Mouse (Mus musculus) megakaryocyte, adult 5-6 weeks (primary cell): ENCODE data around the gene Smc3. TPM values are rescaled to one million over a fixed set of nuclear protein-coding genes. Genes with fewer than 3 reads are reported as not detected.
"Not testable (repeated sequence)": the region's sequence is repeated elsewhere in the genome, so short reads cannot be mapped to it uniquely, and the experiment has no call there.

Experiments used
- ATAC-seq: 2 replicates; pipeline ENCODE4 v1.8.0; 2016; ENCODE audit warnings: mild to moderate bottlenecking, inconsistent platforms; ENCODE audit not compliant: poor library complexity, severe bottlenecking
- total RNA-seq, 2 experiments: library from RNA; stranded (forward) in 1 of 2; stranded (reverse) in 1 of 2; fragments of 153-499, 151-499 nt in 1 of 2; fragments of 221-1000, 200-1000 nt in 1 of 2; gene quantifications; 2 replicates each; pipeline versions ENCODE4 v1.2.3 to v1.2.4; 2015 to 2017

Gene Smc3
- total RNA-seq, 2 experiments from 2014 or later, result 91.2 to 108 TPM

- ATAC-seq, result no peak
Observed at GRCm38 (mm10) chr19:53575296-53576010, 24.7 kb upstream of the Smc3 start.

DNA sequence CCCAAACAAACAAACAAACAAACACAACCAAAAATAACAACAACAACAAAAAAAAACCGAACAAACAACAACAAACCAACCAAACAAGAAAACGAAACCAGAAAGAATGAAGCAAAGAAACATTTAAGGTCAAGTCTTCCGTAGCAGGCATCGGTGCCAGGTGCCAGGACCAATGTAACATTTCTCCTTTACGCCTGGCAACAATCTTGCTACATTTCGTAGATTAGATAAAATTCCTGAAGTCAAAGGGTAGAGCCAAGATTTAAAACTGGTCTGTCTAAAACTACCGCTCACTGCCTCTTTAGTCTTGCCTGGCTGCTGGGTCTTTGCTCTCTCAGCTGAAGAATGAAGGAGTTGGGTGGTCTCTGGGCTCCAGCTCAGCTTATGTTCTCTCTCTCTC, 24.1 kb upstream of the Smc3 start:
- no peak for ATAC-seq

GRCm38 (mm10) chr19:53577025-53577800, 23.0 kb upstream of the Smc3 start:
- ATAC-seq, result no peak

- ATAC-seq, result peak; percentile 80
Observed at GRCm38 (mm10) chr19:53578597-53579252, 21.5 kb upstream of the Smc3 start.

DNA sequence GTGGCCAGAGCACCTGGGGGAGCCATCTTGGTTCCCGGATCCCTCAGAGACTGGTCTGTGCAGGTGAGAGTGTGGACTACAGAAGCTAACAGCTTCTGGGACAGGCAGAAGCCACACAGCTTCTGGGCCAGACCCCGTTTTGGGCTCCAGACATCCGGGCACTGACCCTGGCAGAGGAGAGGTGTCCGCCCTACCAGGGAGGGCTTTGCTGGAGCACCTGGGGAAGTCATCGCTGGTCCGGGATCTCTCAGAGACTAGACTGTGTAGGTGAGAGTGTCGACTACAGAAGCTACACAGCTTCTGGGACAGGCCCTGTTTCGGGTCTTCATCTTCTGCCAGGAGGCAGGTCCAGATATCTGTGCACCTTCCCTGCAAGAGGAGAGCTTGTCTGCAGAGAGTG, 19.9 kb upstream of the Smc3 start:
- ATAC-seq, result not testable (repeated sequence)

DNA sequence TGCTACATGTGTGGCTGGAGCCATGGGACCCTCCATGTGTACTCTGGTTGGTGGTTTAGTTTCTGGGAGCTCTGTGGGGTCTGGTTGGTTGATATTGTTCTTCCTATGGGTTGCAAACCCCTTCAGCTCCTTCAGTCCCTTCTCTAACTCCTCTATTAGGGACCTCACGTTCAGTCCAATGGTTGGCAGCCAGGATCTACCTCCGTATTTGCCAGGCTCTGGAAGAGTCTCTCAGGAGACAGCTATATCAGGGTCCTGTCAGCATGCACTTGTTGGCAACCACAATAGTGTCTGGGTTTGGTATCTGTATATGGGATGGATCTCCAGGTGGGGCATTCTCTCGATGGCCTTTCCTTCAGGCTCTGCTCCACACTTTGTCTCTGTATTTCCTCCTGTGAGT, 12.5 kb upstream of the Smc3 start:
- not testable (repeated sequence) for ATAC-seq

DNA sequence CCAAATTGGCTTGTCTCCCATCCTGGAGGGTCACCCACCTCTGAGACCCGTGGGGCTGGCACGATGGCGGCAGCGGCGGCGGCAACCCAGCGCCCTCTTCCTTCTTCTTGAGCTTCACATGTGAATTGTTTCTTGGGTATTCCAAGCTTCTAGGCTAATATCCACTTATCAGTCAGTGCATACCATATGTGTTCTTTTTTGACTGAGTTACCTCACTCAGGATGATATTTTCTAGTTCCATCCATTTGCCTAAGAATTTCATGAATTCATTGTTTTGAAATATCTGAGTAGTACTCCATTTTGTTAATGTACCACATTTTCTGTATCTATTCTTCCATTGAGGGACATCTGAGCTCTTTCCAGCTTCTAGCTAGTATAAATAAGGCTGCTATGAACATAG, 11.2 kb upstream of the Smc3 start, which contains the start of gene Nutf2-ps1:
Gene Nutf2-ps1 (minus strand): TSS at position 101 of the 400 bp plus-strand sequence.
- not testable (repeated sequence) for ATAC-seq

DNA sequence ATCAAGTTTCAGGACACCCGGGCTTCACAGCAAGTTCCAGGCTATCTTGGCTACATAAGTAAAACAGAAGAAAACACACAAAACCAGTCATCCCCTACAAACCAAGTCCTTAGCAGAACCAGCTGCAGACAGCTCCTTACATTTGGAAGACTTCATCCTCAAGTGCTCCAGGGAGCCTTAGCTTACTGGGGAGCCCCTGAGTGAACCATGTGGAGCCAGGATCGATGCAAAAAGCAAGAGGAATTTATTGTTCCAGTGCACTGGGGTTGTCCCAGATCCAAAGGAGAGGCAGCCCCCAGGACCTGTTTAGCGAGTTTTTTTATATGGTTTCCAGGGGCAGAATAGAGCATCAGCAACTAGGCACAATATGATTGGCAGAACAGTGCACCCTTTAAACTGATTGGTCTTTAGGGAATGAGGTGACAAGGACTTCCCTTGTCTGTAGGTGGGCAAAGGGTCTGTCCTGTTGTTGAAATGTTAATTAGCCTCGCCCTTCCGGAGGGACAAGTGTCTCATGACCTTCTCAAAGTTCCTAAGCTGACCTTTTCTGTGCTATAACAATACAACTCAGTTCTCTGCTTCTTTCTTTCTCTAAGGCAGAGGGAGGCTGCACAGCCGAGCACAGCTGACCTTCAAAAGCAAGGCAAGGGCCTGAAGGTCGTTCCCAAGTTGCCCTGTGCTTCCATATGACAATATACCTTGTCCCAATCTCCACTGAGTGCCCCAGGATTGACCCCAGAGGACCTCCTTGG, 3.3 kb upstream of the Smc3 start:
- no peak for ATAC-seq

- ATAC-seq, result peak; percentile 20
Observed at GRCm38 (mm10) chr19:53600549-53601362, 558 bp downstream of the Smc3 start.

- no peak for ATAC-seq
Observed at GRCm38 (mm10) chr19:53601363-53601655, 1.1 kb downstream of the Smc3 start.

GRCm38 (mm10) chr19:53608921-53609320, 8.7 kb downstream of the Smc3 start:
- ATAC-seq, result peak; percentile 60

GRCm38 (mm10) chr19:53621681-53622080, 21.5 kb downstream of the Smc3 start:
- no peak for ATAC-seq

GRCm38 (mm10) chr19:53638041-53638440, 37.8 kb downstream of the Smc3 start:
- ATAC-seq, result no peak

GRCm38 (mm10) chr19:53638727-53639126, 38.5 kb downstream of the Smc3 start:
- ATAC-seq, result no peak

DNA sequence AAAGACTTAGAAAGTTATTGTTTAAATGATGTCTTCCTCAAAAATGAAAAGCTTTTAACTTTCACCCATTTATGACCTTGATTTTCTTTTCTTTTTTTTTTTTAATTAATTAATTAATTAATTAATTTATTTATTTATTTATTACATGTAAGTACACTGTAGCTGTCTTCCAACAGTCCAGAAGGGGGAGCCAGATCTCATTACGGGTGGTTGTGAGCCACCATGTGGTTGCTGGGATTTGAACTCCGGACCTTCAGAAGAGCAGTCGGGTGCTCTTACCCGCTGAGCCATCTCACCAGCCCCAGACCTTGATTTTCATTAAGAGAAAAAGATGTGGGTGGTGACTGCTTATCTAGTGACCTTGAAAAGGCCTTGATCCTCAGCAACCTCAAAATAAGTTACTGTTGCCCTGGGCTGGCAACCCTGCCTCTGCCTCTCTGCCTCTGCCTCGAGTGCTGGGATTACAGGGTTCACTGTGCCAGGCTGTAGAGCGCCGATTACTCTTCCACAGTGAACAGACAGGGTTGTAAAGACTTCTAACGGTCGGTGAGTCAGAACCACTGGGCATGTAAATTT, 43.9 kb downstream of the Smc3 start:
- no peak for ATAC-seq

GRCm38 (mm10) chr19:53647301-53647700, 47.1 kb downstream of the Smc3 start:
- ATAC-seq, result no peak

DNA sequence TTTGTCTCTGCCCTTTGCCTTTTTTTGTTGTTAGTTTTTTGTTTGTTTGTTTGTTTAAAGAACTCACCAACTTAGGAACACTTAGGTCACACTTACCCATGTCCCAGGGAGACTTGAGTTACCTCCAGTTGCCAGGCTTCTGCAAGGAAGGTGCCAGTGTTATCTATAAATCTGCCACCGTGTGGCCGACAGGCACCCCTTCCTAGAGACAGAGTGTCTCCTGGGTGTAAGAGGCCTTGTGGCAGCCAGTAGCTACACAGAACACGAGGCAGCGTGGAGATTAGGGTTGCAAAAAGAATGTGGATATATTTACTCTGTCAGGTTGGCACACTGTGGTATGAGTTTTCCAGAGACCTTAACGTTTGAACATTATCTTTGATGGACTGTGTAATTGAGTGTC, 47.9 kb downstream of the Smc3 start:
- no peak for ATAC-seq

GRCm38 (mm10) chr19:53648802-53649236, 48.6 kb downstream of the Smc3 start:
- peak; percentile 87 for ATAC-seq

DNA sequence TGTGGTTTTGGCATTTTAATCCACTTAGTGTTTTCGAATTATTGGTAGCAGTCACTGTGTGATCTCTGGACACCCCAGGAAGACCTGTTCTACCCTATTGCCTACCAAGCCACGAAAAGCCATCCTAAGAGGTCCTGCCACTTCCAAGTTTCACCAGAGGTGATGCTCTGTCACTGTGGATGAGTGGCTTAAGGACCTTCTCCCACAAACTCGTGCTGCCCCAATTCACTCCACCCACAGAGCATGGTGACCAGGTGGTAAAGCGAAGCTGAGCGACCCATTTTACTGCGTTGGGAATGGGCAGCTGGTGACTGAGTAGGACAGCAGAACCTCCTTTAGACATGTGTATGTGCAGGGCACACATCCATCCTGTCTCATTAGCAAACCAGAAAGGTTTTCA, 49.2 kb downstream of the Smc3 start:
- no peak for ATAC-seq

- ATAC-seq, result no peak
Observed at GRCm38 (mm10) chr19:53649802-53650201, 49.6 kb downstream of the Smc3 start.
